Mouse (Mus musculus) brain, adult 2 months (tissue): ENCODE results near the gene Cdc45.

Source experiments
- DNase-seq: peaks from one replicate; pipeline ENCODE4 v3.0.0; 2011; ENCODE audit warnings: low read depth, low spot score

Gene Cdc45

DNA sequence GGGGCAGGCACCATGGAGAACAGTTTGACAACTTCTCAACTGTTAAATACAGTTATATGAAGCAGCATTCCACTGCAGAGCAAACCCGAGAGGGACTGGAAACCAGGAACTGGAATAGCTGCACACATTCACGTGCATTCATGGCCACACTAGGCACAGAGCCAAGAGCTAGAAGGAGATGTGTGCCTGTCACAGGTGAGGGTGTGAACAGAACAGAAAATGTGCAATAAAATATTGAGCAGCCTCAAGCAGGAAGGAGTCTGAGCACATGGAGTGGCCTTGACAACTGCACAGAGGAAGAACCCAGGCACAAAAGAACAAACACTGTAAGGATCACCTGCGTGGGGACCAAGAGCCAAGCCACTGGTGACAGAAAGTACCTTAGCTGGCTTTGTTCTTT, 81.1 kb downstream of the Cdc45 start:
- no peak for DNase-seq
